Mouse (Mus musculus) liver, embryonic 14.5 days (tissue): ENCODE results near the gene Thap7. TPM values are rescaled to one million over a fixed set of nuclear protein-coding genes. Genes with fewer than 3 reads are reported as not detected.
A peak's percentile ranks its signal among the peaks of the same experiment; 100 is the strongest.

ENCODE experiments used
- ATAC-seq: fragments of 200-750 bp; cut with Nextera tagmentation; 2 replicates; pipeline ENCODE4 v1.8.0; 2017; ENCODE audit warnings: moderate number of reproducible peaks, mild to moderate bottlenecking, moderate library complexity; ENCODE audit not compliant: insufficient read depth
- DNase-seq, 3 experiments: peaks; one replicate each; pipeline ENCODE4 v3.0.0-alpha.2; 2012 to 2013; ENCODE audit warnings: low read depth in 3 of 3, low spot score in 3 of 3
- H3K27ac ChIP-seq: fragments of 300-500 bp; sonication (generic); 2 replicates; pipeline ENCODE4 v1.5.1; 2014; ENCODE audit warnings: moderate library complexity, mild to moderate bottlenecking, control low read depth, inconsistent platforms
- H3K27me3 ChIP-seq: fragments of 300-500 bp; sonication (generic); 2 replicates; pipeline ENCODE4 v1.6.1; 2014; ENCODE audit warnings: mild to moderate bottlenecking, low read length, moderate library complexity; ENCODE audit not compliant: control insufficient read depth, insufficient read depth
- H3K36me3 ChIP-seq: fragments of 300-500 bp; sonication (generic); replicated peaks from 2 replicates; pipeline ENCODE4 v1.6.1; 2014; ENCODE audit warnings: low read depth; ENCODE audit not compliant: control insufficient read depth, insufficient read depth
- H3K4me1 ChIP-seq, 2 experiments: fragments of 200-500 bp in 1 of 2; fragments of 300-500 bp in 1 of 2; sonication (generic) in 1 of 2; replicated peaks; 2 replicates each; pipeline ENCODE4 v1.6.1; 2012 to 2014; ENCODE audit warnings: antibody characterized with exemption in 1 of 2, inconsistent platforms in 1 of 2, low read length in 1 of 2; ENCODE audit not compliant: control insufficient read depth in 2 of 2, insufficient read depth in 2 of 2
- H3K4me2 ChIP-seq: fragments of 300-500 bp; sonication (generic); 2 replicates; pipeline ENCODE4 v1.6.1; 2014; ENCODE audit warnings: low read depth, mild to moderate bottlenecking, control low read depth, moderate library complexity
- H3K4me3 ChIP-seq, 2 experiments: fragments of 200-500 bp in 1 of 2; fragments of 300-500 bp in 1 of 2; sonication (generic) in 1 of 2; 2 replicates each; pipeline ENCODE4 v1.5.1; 2012 to 2014; ENCODE audit warnings: low read depth in 2 of 2, low read length in 2 of 2, mild to moderate bottlenecking in 2 of 2, control low read depth in 1 of 2, inconsistent platforms in 1 of 2, moderate library complexity in 1 of 2; ENCODE audit not compliant: insufficient read depth in 1 of 2
- H3K9ac ChIP-seq: fragments of 300-500 bp; sonication (generic); replicated peaks from 2 replicates; pipeline ENCODE4 v1.6.1; 2014; ENCODE audit warnings: mild to moderate bottlenecking, control low read depth, moderate library complexity
- H3K9me3 ChIP-seq: fragments of 300-500 bp; sonication (generic); 2 replicates; pipeline ENCODE4 v1.6.1; 2016; ENCODE audit warnings: low read length, mixed read lengths; ENCODE audit not compliant: control insufficient read depth
- CTCF ChIP-seq: IDR thresholded peaks from 2 replicates; pipeline ENCODE4 v1.5.1; 2016; ENCODE audit warnings: antibody characterized with exemption, low read depth, control low read depth
- EP300 ChIP-seq: IDR thresholded peaks from 2 replicates; pipeline ENCODE4 v1.6.1; 2016; ENCODE audit warnings: antibody characterized with exemption, low read depth
- WGBS: fragments of 180-500 bp; shearing (Covaris S2); extraction: QIAGEN DNeasy Blood & Tissue Kit; methylation state at CpG from one replicate; pipeline ENCODE4 v1.1.7; 2014; ENCODE audit not compliant: insufficient replicate concordance; 5-methylcytosine and 5-hydroxymethylcytosine counted together
- polyA plus RNA-seq, 2 experiments: library from polyadenylated mRNA; depleted of rRNA in 1 of 2; stranded (reverse) in 1 of 2; unstranded in 1 of 2; fragments of >200 nt; fragmentation: Nextera tagmentation in 1 of 2; extraction: Ambion mirVana in 1 of 2; gene quantifications; 2 replicates each; pipeline versions ENCODE4 v1.2.1 to v1.2.3; 2012 to 2014

The Thap7 gene
- polyA plus RNA-seq, 2 experiments, result 19.7 to 20.4 TPM

DNA sequence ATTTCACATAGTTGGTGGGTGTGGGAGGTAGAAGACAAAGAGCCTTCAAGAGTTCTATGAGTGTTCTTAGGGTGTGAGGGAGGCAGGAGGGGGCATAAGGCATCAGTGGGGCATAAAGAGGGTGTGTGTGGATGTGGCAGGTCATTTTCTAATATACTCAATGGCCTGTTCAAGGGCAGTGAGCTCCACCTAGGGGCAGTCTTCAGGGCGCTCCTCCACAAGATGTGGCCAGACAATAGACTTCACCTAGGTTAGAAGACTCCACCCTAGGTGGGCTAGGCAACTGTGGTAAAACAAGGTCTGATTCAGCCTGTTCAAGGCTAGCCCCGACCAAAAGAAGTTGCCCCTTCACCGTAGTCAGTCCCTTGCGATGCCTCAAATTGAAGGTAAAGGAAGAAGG is 1.3 kb upstream of the Thap7 start:
- no peak overlapping the region for H3K4me3 ChIP-seq
- H3K9me3 ChIP-seq, result no peaks in the 10 kb centered on the region
- H3K27ac ChIP-seq, result no peak overlapping the region
- peaks cover 12% of the 10 kb centered on the region for H3K36me3 ChIP-seq
- no peak for TF ChIP-seq EP300
- peak; percentile 60 for TF ChIP-seq CTCF
- peaks cover 13 to 14% of the 10 kb centered on the region in 2 experiments for H3K4me1 ChIP-seq
- no peaks in the 10 kb centered on the region for H3K27me3 ChIP-seq
- no peak overlapping the region for H3K4me2 ChIP-seq
- 54% methylated on average over 4 of the region's 4 CpGs for WGBS
- no peak for ATAC-seq
- H3K9ac ChIP-seq, result no peak overlapping the region
- DNase-seq, result no peak

DNA sequence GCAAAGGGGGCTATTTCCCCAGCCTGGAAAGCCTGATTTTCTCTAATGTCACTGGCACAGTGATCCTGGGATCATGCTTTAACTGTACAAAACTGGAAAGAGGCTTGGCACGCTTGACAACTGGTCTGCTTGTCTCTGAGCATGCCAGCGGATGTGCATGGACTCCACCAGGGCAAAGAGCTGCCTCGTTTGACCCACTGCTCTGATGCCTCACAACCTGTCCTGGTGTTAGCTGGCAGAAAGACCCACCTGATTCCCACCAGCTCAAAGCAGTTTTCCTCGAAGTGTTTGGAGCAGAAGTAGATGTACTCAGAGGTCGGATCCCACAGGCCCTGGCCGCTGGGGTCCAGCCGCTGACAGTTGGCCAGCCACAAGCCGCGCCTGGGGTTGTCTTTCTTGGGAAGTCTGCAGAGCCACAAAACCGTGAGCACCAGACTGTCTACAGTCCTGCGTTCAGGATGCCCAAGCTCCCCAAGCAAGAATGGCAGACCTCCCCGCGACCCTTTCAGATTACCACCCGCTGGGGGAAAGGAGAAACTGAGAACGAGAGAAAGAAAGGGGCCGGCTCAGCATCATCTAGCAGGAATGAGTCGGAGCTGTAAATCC is 852 bp downstream of the Thap7 start:
- Histone ChIP-seq H3K4me3 (peak overlapping the region; percentile 80 to 86), H3K9me3 (no peaks in the 10 kb centered on the region), H3K27ac (peak overlapping the region; percentile 88), H3K4me2 (peak overlapping the region; percentile 99), H3K27me3 (no peaks in the 10 kb centered on the region), H3K9ac (peak overlapping the region; percentile 92), H3K36me3 (peaks cover 22% of the 10 kb centered on the region), H3K4me1 (peaks cover 13 to 14% of the 10 kb centered on the region in 2 experiments)
- TF ChIP-seq EP300 (no peak), CTCF (no peak)
- ATAC-seq (no peak), DNase-seq (no peak)
- 9% methylated on average over 17 of the region's 17 CpGs for WGBS

GRCm38 (mm10) chr16:17528276-17528675 is 2.7 kb downstream of the Thap7 start:
- Histone ChIP-seq H3K9ac (no peak overlapping the region), H3K27ac (no peak overlapping the region), H3K36me3 (peaks cover 22% of the 10 kb centered on the region), H3K9me3 (no peaks in the 10 kb centered on the region), H3K4me3 (no peak overlapping the region), H3K4me1 (peaks cover 13 to 14% of the 10 kb centered on the region in 2 experiments), H3K4me2 (no peak overlapping the region), H3K27me3 (no peaks in the 10 kb centered on the region)
- DNase-seq (no peak), ATAC-seq (no peak)
- WGBS, result 82% methylated on average over 13 of the region's 13 CpGs
- TF ChIP-seq EP300 (no peak), CTCF (no peak)

DNA sequence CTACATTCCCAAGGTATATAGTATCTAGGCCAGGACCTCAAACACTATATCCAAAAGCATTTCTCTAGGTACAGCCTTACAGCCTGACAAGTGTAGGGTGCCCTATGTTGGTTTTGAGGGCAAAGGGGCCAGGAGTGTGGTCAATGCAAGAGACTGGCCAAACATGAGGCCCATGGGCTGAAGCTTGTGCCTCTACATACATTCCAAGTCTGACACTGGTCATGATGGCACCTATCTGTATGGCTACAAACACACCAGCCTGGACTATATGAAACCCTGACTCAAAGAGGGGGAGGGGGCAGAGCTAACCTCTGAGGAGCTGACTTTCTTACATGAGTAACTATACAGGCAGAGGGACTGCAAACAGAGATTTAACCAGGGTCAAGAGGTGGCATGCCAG is 3.3 kb downstream of the Thap7 start:
- Histone ChIP-seq H3K9me3 (no peaks in the 10 kb centered on the region), H3K4me3 (no peak overlapping the region), H3K4me1 (peaks cover 13 to 14% of the 10 kb centered on the region in 2 experiments), H3K27me3 (no peaks in the 10 kb centered on the region), H3K9ac (no peak overlapping the region), H3K4me2 (no peak overlapping the region), H3K27ac (no peak overlapping the region), H3K36me3 (peaks cover 22% of the 10 kb centered on the region)
- TF ChIP-seq EP300 (no peak), CTCF (no peak)
- ATAC-seq (no peak), DNase-seq (no peak)

GRCm38 (mm10) chr16:17526223-17526622 is 4.7 kb downstream of the Thap7 start:
- Histone ChIP-seq H3K27me3 (no peaks in the 10 kb centered on the region), H3K4me2 (no peak overlapping the region), H3K27ac (no peak overlapping the region), H3K4me1 (peaks cover 4% of the 10 kb centered on the region in 2 experiments), H3K9me3 (no peaks in the 10 kb centered on the region), H3K36me3 (peaks cover 24% of the 10 kb centered on the region), H3K9ac (no peak overlapping the region), H3K4me3 (no peak overlapping the region)
- TF ChIP-seq CTCF, result no peak
- TF ChIP-seq EP300, result no peak
- WGBS, result 76% methylated on average over 6 of the region's 6 CpGs
- DNase-seq (no peak), ATAC-seq (no peak)
